Mouse (Mus musculus) v-Abl transformed pro-B cells (cell line): ENCODE results near the gene Pramel3.
"Not testable (repeated sequence)": the region's sequence is repeated elsewhere in the genome, so short reads cannot be mapped to it uniquely, and the experiment has no call there.

Experiments
- in situ Hi-C, 2 experiments: fragments of 400-800 bp; cut with MboI; formaldehyde crosslinking; loops; one replicate each; pipeline ENCODE4 v1.15.1; 2025; ENCODE audit not compliant: unreplicated experiment in 2 of 2

The Pramel3 gene

DNA sequence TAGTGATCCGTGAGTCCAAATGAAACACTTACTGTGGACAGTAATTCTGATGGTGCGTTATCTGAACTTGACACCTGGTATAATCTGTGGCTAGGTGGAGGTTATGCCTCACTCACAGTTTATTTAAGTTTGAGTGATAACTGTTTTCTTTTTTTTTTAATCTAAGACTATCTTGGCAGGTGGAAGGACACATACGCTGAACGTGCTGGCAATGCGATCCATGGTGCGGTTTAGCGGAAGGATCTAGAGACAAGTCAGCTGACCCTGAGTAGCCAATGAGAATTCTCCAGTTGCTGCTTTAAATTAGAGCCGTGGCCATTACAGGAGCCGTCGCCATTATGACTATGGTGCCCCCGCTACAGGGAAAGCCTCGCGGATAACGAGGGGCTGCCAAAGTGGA, at the start of gene Pramel3:
Gene Pramel3, plus strand, starts transcription at position 301 of the 400 bp plus-strand sequence.
- in situ Hi-C loops, result not testable (repeated sequence)

GRCm38 (mm10) chrX:135360685-135361084, 58.6 kb downstream of the Pramel3 start:
- in situ Hi-C loops, result not testable (repeated sequence)

GRCm38 (mm10) chrX:135361943-135362342, 59.8 kb downstream of the Pramel3 start:
- in situ Hi-C loops, result not testable (repeated sequence)
